Mouse (Mus musculus) right cerebral cortex, postnatal 4 days (tissue): ENCODE measurements around the gene Psmd14.
A peak's percentile ranks its signal among the peaks of the same experiment; 100 is the strongest.

Experiments
- DNase-seq: peaks from one replicate; pipeline ENCODE4 v3.0.0-alpha.2; 2022

The Psmd14 gene

GRCm38 (mm10) chr2:61711108-61712040, at the start of gene Psmd14:
Gene Psmd14, plus strand, starts transcription at chr2:61711694.
- peak; percentile 88 for DNase-seq

- DNase-seq = no peak
These were observed 48.7 kb upstream of the Psmd14 start for GRCm38 (mm10) chr2:61662833-61663232.

- DNase-seq = no peak
These were observed 47.8 kb upstream of the Psmd14 start for GRCm38 (mm10) chr2:61663573-61664241.

- DNase-seq = no peak
These were observed 44.1 kb upstream of the Psmd14 start for GRCm38 (mm10) chr2:61667420-61667819.

- DNase-seq = peak; percentile 59
These were observed 43.2 kb upstream of the Psmd14 start for GRCm38 (mm10) chr2:61668260-61668659.

GRCm38 (mm10) chr2:61674555-61674954, 36.9 kb upstream of the Psmd14 start:
- DNase-seq = no peak

- no peak for DNase-seq
These were observed 29.9 kb upstream of the Psmd14 start for GRCm38 (mm10) chr2:61681572-61681971.

GRCm38 (mm10) chr2:61686533-61686932, 25.0 kb upstream of the Psmd14 start:
- no peak for DNase-seq

GRCm38 (mm10) chr2:61689086-61689485, 22.4 kb upstream of the Psmd14 start:
- no peak for DNase-seq

- DNase-seq = no peak
These were observed 1.9 kb upstream of the Psmd14 start for GRCm38 (mm10) chr2:61709570-61709969.

GRCm38 (mm10) chr2:61712526-61712925, 1.0 kb downstream of the Psmd14 start:
- DNase-seq = no peak

GRCm38 (mm10) chr2:61722401-61722982, 11.0 kb downstream of the Psmd14 start:
- DNase-seq = no peak

GRCm38 (mm10) chr2:61732802-61733486, 21.4 kb downstream of the Psmd14 start:
- DNase-seq = no peak

- no peak for DNase-seq
These were observed 22.7 kb downstream of the Psmd14 start for GRCm38 (mm10) chr2:61734175-61734574.

- DNase-seq = no peak
These were observed 34.6 kb downstream of the Psmd14 start for GRCm38 (mm10) chr2:61746051-61746450.

- no peak for DNase-seq
These were observed 35.1 kb downstream of the Psmd14 start for GRCm38 (mm10) chr2:61746580-61746979.

GRCm38 (mm10) chr2:61747411-61747810, 35.9 kb downstream of the Psmd14 start:
- no peak for DNase-seq

- no peak for DNase-seq
These were observed 39.2 kb downstream of the Psmd14 start for GRCm38 (mm10) chr2:61750702-61751101.

- DNase-seq = no peak
These were observed 39.8 kb downstream of the Psmd14 start for GRCm38 (mm10) chr2:61751286-61751685.

GRCm38 (mm10) chr2:61752362-61752761, 40.9 kb downstream of the Psmd14 start:
- no peak for DNase-seq

GRCm38 (mm10) chr2:61754989-61755388, 43.5 kb downstream of the Psmd14 start:
- no peak for DNase-seq

GRCm38 (mm10) chr2:61759234-61759855, 47.9 kb downstream of the Psmd14 start:
- no peak for DNase-seq

- DNase-seq = no peak
These were observed 48.5 kb downstream of the Psmd14 start for GRCm38 (mm10) chr2:61760044-61760443.
